Mouse (Mus musculus) MEL (cell line): ENCODE measurements around the gene Tomm22. TPM values are rescaled to one million over a fixed set of nuclear protein-coding genes. Genes with fewer than 3 reads are reported as not detected.

Source experiments
- DNase-seq: peaks from one replicate; pipeline ENCODE4 v3.0.0; 2011; ENCODE audit warnings: low read depth, low spot score
- H3K27ac ChIP-seq: 2 replicates; pipeline ENCODE4 v1.5.1; 2012; ENCODE audit warnings: low read depth, mild to moderate bottlenecking, control low read depth, low read length, moderate library complexity; ENCODE audit not compliant: control insufficient read depth
- H3K27me3 ChIP-seq, 2 experiments: fragments of 150-350 bp in 1 of 2; sonication (generic) in 1 of 2; 2 replicates each; pipeline ENCODE4 v1.6.1; 2012; ENCODE audit warnings: low read length in 2 of 2, mild to moderate bottlenecking in 2 of 2, improper control_type of control experiment in 1 of 2, moderate library complexity in 1 of 2; ENCODE audit not compliant: insufficient read depth in 2 of 2, control insufficient read depth in 1 of 2
- H3K36me3 ChIP-seq, 2 experiments: 2 replicates each; pipeline ENCODE4 v1.6.1; 2012 to 2014; ENCODE audit warnings: low read length in 2 of 2, improper control_type of control experiment in 1 of 2, inconsistent platforms in 1 of 2, mild to moderate bottlenecking in 1 of 2; ENCODE audit not compliant: insufficient read depth in 2 of 2, control insufficient read depth in 1 of 2
- H3K4me1 ChIP-seq, 2 experiments: fragments of 150-350 bp in 1 of 2; sonication (generic) in 1 of 2; 2 replicates each; pipeline ENCODE4 v1.6.1; 2012; ENCODE audit warnings: low read length in 2 of 2, improper control_type of control experiment in 1 of 2, mild to moderate bottlenecking in 1 of 2; ENCODE audit not compliant: insufficient read depth in 2 of 2, control insufficient read depth in 1 of 2
- H3K4me3 ChIP-seq, 2 experiments: fragments of 150-350 bp in 1 of 2; sonication (generic) in 1 of 2; 2 replicates each; pipeline ENCODE4 v1.5.1; 2012; ENCODE audit warnings: low read depth in 2 of 2, low read length in 2 of 2, mild to moderate bottlenecking in 2 of 2, moderate library complexity in 2 of 2, control low read depth in 1 of 2, improper control_type of control experiment in 1 of 2; ENCODE audit not compliant: control insufficient read depth in 1 of 2, insufficient read depth in 1 of 2
- H3K79me2 ChIP-seq: 2 replicates; pipeline ENCODE4 v1.6.1; 2012; ENCODE audit warnings: mild to moderate bottlenecking, low read length, moderate library complexity; ENCODE audit not compliant: control insufficient read depth, poor library complexity, insufficient read depth
- H3K9ac ChIP-seq: 2 replicates; pipeline ENCODE4 v1.6.1; 2012; ENCODE audit warnings: low read depth, mild to moderate bottlenecking, control low read depth, low read length, moderate library complexity; ENCODE audit not compliant: control insufficient read depth, poor library complexity, severe bottlenecking
- H3K9me3 ChIP-seq: fragments of 150-350 bp; sonication (generic); replicated peaks from 2 replicates; pipeline ENCODE4 v1.6.1; 2012; ENCODE audit warnings: mild to moderate bottlenecking, low read length, improper control_type of control experiment, moderate library complexity; ENCODE audit not compliant: insufficient read depth
- CHD1 ChIP-seq: IDR thresholded peaks from 2 replicates; pipeline ENCODE4 v1.6.1; 2012; ENCODE audit warnings: low read depth, mild to moderate bottlenecking, inconsistent platforms, low read length, improper control_type of control experiment
- CHD2 ChIP-seq: IDR thresholded peaks from 2 replicates; pipeline ENCODE4 v1.6.1; 2011; ENCODE audit warnings: low read length, improper control_type of control experiment
- ELF1 ChIP-seq: IDR thresholded peaks from 2 replicates; pipeline ENCODE4 v1.6.1; 2014; ENCODE audit warnings: low read depth, mild to moderate bottlenecking, inconsistent platforms, low read length, improper control_type of control experiment, moderate library complexity
- EP300 ChIP-seq, 2 experiments: IDR thresholded peaks; 2 replicates each; pipeline ENCODE4 v1.6.1; 2011; ENCODE audit warnings: improper control_type of control experiment in 2 of 2, low read length in 2 of 2, low read depth in 1 of 2, mild to moderate bottlenecking in 1 of 2
- ETS1 ChIP-seq: IDR thresholded peaks from 2 replicates; pipeline ENCODE4 v1.6.1; 2012; ENCODE audit warnings: low read depth, mild to moderate bottlenecking, inconsistent platforms, low read length, improper control_type of control experiment, moderate library complexity
- GATA1 ChIP-seq: IDR thresholded peaks from 2 replicates; pipeline ENCODE4 v1.6.1; 2011; ENCODE audit warnings: low read depth, low read length, improper control_type of control experiment
- HCFC1 ChIP-seq: IDR thresholded peaks from 2 replicates; pipeline ENCODE4 v1.6.1; 2012; ENCODE audit warnings: low read depth, mild to moderate bottlenecking, inconsistent platforms, low read length, improper control_type of control experiment, moderate library complexity
- KAT2A ChIP-seq: conservative IDR thresholded peaks from 2 replicates; pipeline ENCODE4 v1.6.1; 2012; ENCODE audit warnings: low read depth, low read length, improper control_type of control experiment, inconsistent platforms
- MAX ChIP-seq: IDR thresholded peaks from 2 replicates; pipeline ENCODE4 v1.6.1; 2011; ENCODE audit warnings: low read length, improper control_type of control experiment
- MAZ ChIP-seq: IDR thresholded peaks from 2 replicates; pipeline ENCODE4 v1.6.1; 2012; ENCODE audit warnings: low read depth, mild to moderate bottlenecking, inconsistent platforms, low read length, improper control_type of control experiment
- MEF2A ChIP-seq: IDR thresholded peaks from 2 replicates; pipeline ENCODE4 v1.6.1; 2014; ENCODE audit warnings: low read depth, mild to moderate bottlenecking, inconsistent platforms, low read length, improper control_type of control experiment; ENCODE audit not compliant: poor library complexity, insufficient replicate concordance, severe bottlenecking; ENCODE audit errors: extremely low read depth
- MXI1 ChIP-seq: IDR thresholded peaks from 2 replicates; pipeline ENCODE4 v1.6.1; 2011; ENCODE audit warnings: mild to moderate bottlenecking, low read depth, low read length, improper control_type of control experiment
- MYC ChIP-seq: IDR thresholded peaks from 2 replicates; pipeline ENCODE4 v1.6.1; 2011; ENCODE audit warnings: low read depth, mild to moderate bottlenecking, low read length, improper control_type of control experiment, moderate library complexity
- NELFE ChIP-seq: IDR thresholded peaks from 2 replicates; pipeline ENCODE4 v1.6.1; 2011; ENCODE audit warnings: low read depth, low read length, improper control_type of control experiment
- POLR2A ChIP-seq, 2 experiments: IDR thresholded peaks; 2 replicates each; pipeline ENCODE4 v1.6.1; 2011 to 2012; ENCODE audit warnings: low read length in 2 of 2, mild to moderate bottlenecking in 2 of 2, control low read depth in 1 of 2, improper control_type of control experiment in 1 of 2, low read depth in 1 of 2, moderate library complexity in 1 of 2; ENCODE audit not compliant: control insufficient read depth in 1 of 2, insufficient read depth in 1 of 2, poor library complexity in 1 of 2
- RAD21 ChIP-seq: IDR thresholded peaks from 2 replicates; pipeline ENCODE4 v1.6.1; 2011; ENCODE audit warnings: mild to moderate bottlenecking, low read depth, low read length, improper control_type of control experiment
- RCOR1 ChIP-seq: IDR thresholded peaks from 2 replicates; pipeline ENCODE4 v1.6.1; 2012; ENCODE audit warnings: low read depth, mild to moderate bottlenecking, inconsistent platforms, low read length, improper control_type of control experiment
- SIN3A ChIP-seq: IDR thresholded peaks from 2 replicates; pipeline ENCODE4 v1.6.1; 2012; ENCODE audit warnings: low read length, improper control_type of control experiment, inconsistent platforms
- TAL1 ChIP-seq: IDR thresholded peaks from 2 replicates; pipeline ENCODE4 v1.6.1; 2012; ENCODE audit warnings: mild to moderate bottlenecking, inconsistent platforms, low read length, moderate library complexity, mixed read lengths
- TBP ChIP-seq: IDR thresholded peaks from 2 replicates; pipeline ENCODE4 v1.8.0; 2011; ENCODE audit warnings: low read depth, low read length, improper control_type of control experiment
- TCF12 ChIP-seq: IDR thresholded peaks from 2 replicates; pipeline ENCODE4 v1.6.1; 2014; ENCODE audit warnings: low read depth, mild to moderate bottlenecking, inconsistent platforms, low read length, improper control_type of control experiment, moderate library complexity
- UBTF ChIP-seq: IDR thresholded peaks from 2 replicates; pipeline ENCODE4 v1.6.1; 2012; ENCODE audit warnings: low read depth, mild to moderate bottlenecking, inconsistent platforms, low read length, improper control_type of control experiment, moderate library complexity, borderline replicate concordance; ENCODE audit not compliant: insufficient read depth
- USF1 ChIP-seq: IDR thresholded peaks from 2 replicates; pipeline ENCODE4 v1.6.1; 2014; ENCODE audit warnings: low read depth, mild to moderate bottlenecking, inconsistent platforms, low read length, improper control_type of control experiment, moderate library complexity
- USF2 ChIP-seq, 2 experiments: IDR thresholded peaks; 2 replicates each; pipeline ENCODE4 v1.6.1; 2011 to 2012; ENCODE audit warnings: improper control_type of control experiment in 2 of 2, low read length in 2 of 2, borderline replicate concordance in 1 of 2, inconsistent platforms in 1 of 2, low read depth in 1 of 2, mild to moderate bottlenecking in 1 of 2; ENCODE audit not compliant: insufficient read depth in 1 of 2
- ZKSCAN1 ChIP-seq: IDR thresholded peaks from 2 replicates; pipeline ENCODE4 v1.6.1; 2012; ENCODE audit warnings: low read depth, mild to moderate bottlenecking, inconsistent platforms, low read length, improper control_type of control experiment, moderate library complexity
- ZMIZ1 ChIP-seq: IDR thresholded peaks from 2 replicates; pipeline ENCODE4 v1.6.1; 2012; ENCODE audit warnings: low read depth, mild to moderate bottlenecking, inconsistent platforms, low read length, improper control_type of control experiment, moderate library complexity
- ZNF384 ChIP-seq: IDR thresholded peaks from 2 replicates; pipeline ENCODE4 v1.6.1; 2012; ENCODE audit warnings: low read depth, mild to moderate bottlenecking, inconsistent platforms, low read length, improper control_type of control experiment
- polyA plus RNA-seq, 2 experiments: library from polyadenylated mRNA; stranded (reverse) in 1 of 2; unstranded in 1 of 2; fragments of >175 nt in 1 of 2; fragments of >200 nt in 1 of 2; gene quantifications; 2 replicates each; pipeline versions ENCODE4 v1.2.1 to v1.2.4; 2012; ENCODE audit warnings: low replicate concordance in 2 of 2, low read depth in 1 of 2; ENCODE audit not compliant: insufficient read length in 2 of 2, insufficient read depth in 1 of 2, missing spikeins in 1 of 2
- total RNA-seq: library from RNA; depleted of rRNA; stranded (reverse); fragments of 300-350 nt; gene quantifications from 2 replicates; pipeline ENCODE4 v1.2.3, GENCODE M21; 2012

Tomm22 gene
- total and polyA plus RNA-seq, 3 experiments: 174 to 829 (median 281) TPM

GRCm38 (mm10) chr15:79686046-79686869, 15.6 kb downstream of the Tomm22 start:
- peak overlapping the region; percentile 84 for H3K27ac ChIP-seq
- DNase-seq: peak; percentile 72
- H3K79me2 ChIP-seq: peaks cover 67% of the 10 kb centered on the region

DNA sequence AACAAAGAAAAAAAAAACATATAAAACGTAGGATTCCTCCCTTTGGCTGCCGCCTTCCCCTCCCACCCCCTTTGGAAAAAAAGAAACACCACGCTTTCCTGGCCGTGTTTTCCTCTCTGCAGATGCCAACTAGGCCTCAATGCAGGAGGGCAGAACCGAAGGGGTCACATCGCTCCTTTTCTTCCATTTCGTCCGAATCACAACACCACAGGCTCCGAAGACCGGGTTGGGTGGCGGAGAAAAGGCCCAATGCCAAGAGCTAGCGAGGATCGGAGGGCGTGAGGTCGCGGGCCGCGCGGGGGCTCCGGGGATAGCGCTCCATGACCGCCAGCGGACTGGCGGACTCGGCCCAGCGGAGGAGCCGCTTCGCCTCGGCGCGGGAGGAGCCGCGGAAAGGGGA, 16.5 kb downstream of the Tomm22 start:
- H3K9me3 ChIP-seq: no peaks in the 10 kb centered on the region
- H3K79me2 ChIP-seq: peaks cover 68% of the 10 kb centered on the region
- H3K27ac ChIP-seq: peak overlapping the region; percentile 78
- no peaks in the 10 kb centered on the region for H3K27me3 ChIP-seq
- DNase-seq: peak; percentile 53
- H3K9ac ChIP-seq: peak overlapping the region; percentile 97
- H3K4me1 ChIP-seq: peaks cover 8 to 26% of the 10 kb centered on the region in 2 experiments
- TF ChIP-seq ELF1 (no peak), MXI1 (peak; percentile 41; the same call in 1 of the 2 replicates), HCFC1 (0 out of 2 replicates have a peak, but pooled peaks have one; percentile 36), MYC (peak; percentile 50; the same call in 1 of the 2 replicates), EP300 (IDR thresholded peaks at IDR 0.05; ENCODE audit: low read depth in 1 of 2, low read length in 2 of 2) (no peak), SIN3A (peak; percentile 66), UBTF (peak; percentile 49; the same call in 1 of the 2 replicates), CHD2 (no peak), RCOR1 (no peak), NELFE (no peak), USF2 (IDR thresholded peaks at IDR 0.05; ENCODE audit: borderline replicate concordance in 1 of 2, insufficient read depth in 1 of 2, low read depth in 1 of 2, low read length in 2 of 2) (no peak), ZNF384 (peak; percentile 57)
- H3K4me3 ChIP-seq: peak overlapping the region; percentile 93 to 96
- peaks cover 0 to 32% of the 10 kb centered on the region in 2 experiments; a peak in 3 of 4 replicates for H3K36me3 ChIP-seq

More at GRCm38 (mm10) chr15:79686046-79686869, 15.6 kb downstream of the Tomm22 start:
- H3K36me3 ChIP-seq: peaks cover 2 to 27% of the 10 kb centered on the region in 2 experiments; a peak in 3 of 4 replicates
- H3K9me3 ChIP-seq: no peaks in the 10 kb centered on the region
- peak; percentile 92 for TF ChIP-seq SIN3A
- TF ChIP-seq MAZ: 0 out of 2 replicates have a peak, but pooled peaks have one; percentile 26
- peak; percentile 85 for TF ChIP-seq GATA1
- no peak for TF ChIP-seq ZKSCAN1
- TF ChIP-seq TCF12: peak; percentile 83
- TF ChIP-seq CHD1: no peak
- TF ChIP-seq USF1: 0 out of 2 replicates have a peak, but pooled peaks have one; percentile 25
- peak; percentile 93 for TF ChIP-seq MXI1
- TF ChIP-seq RAD21: no peak
- peak; percentile 95 for TF ChIP-seq MAX
- TF ChIP-seq RCOR1: no peak
- no peak for TF ChIP-seq MEF2A
- peak; percentile 57 for TF ChIP-seq ETS1
- peak; percentile 12; the same call in 1 of the 2 replicates for TF ChIP-seq ZMIZ1
- TF ChIP-seq TBP: peak; percentile 39; the same call in 1 of the 2 replicates
- 0 out of 2 replicates have a peak, but pooled peaks have one; percentile 23 for TF ChIP-seq NELFE
- TF ChIP-seq EP300 (IDR thresholded peaks at IDR 0.05; ENCODE audit: low read depth in 1 of 2, low read length in 2 of 2): peak; percentile 63 to 78
- peak; percentile 74 for TF ChIP-seq TAL1
- peak in 1 of 2 experiments; percentile 40; a peak in 1 of 4 replicates for TF ChIP-seq POLR2A (IDR thresholded peaks at IDR 0.05; ENCODE audit: control insufficient read depth in 1 of 2, insufficient read depth in 1 of 2, low read depth in 1 of 2, low read length in 2 of 2, poor library complexity in 1 of 2)
- no peak for TF ChIP-seq KAT2A
- peak; percentile 97 for TF ChIP-seq MYC
- 0 out of 2 replicates have a peak, but pooled peaks have one; percentile 27 for TF ChIP-seq HCFC1
- peak overlapping the region; percentile 97 for H3K9ac ChIP-seq
- peak overlapping the region; percentile 93 to 96 for H3K4me3 ChIP-seq
- peaks cover 6 to 29% of the 10 kb centered on the region in 2 experiments for H3K4me1 ChIP-seq
- no peaks in the 10 kb centered on the region for H3K27me3 ChIP-seq
